Mouse (Mus musculus) cerebellum, adult 8-10 months (tissue): Measurements from ENCODE around the gene Mgrn1.
A peak's percentile ranks its signal among the peaks of the same experiment; 100 is the strongest.

Experiments used
- DNase-seq: peaks from one replicate; pipeline ENCODE4 v3.0.0; 2022

The Mgrn1 gene

GRCm38 (mm10) chr16:4946155-4946554, 60.1 kb downstream of the Mgrn1 start:
- no peak for DNase-seq

- no peak for DNase-seq
Observed at GRCm38 (mm10) chr16:4947378-4947777, 61.3 kb downstream of the Mgrn1 start.

GRCm38 (mm10) chr16:4956609-4957008, 70.6 kb downstream of the Mgrn1 start:
- DNase-seq, result no peak

GRCm38 (mm10) chr16:4957446-4957845, 71.4 kb downstream of the Mgrn1 start:
- peak; percentile 48 for DNase-seq

- DNase-seq, result no peak
Observed at GRCm38 (mm10) chr16:4960260-4960659, 74.2 kb downstream of the Mgrn1 start.

GRCm38 (mm10) chr16:4963346-4963745, 77.3 kb downstream of the Mgrn1 start:
- no peak for DNase-seq

- peak; percentile 98 for DNase-seq
Observed at GRCm38 (mm10) chr16:4963797-4964709, 78.0 kb downstream of the Mgrn1 start, which contains the start of gene Anks3. Gene Anks3, minus strand, starts transcription at chr16:4964205.

- no peak for DNase-seq
Observed at GRCm38 (mm10) chr16:4964731-4965391, 78.8 kb downstream of the Mgrn1 start.

- peak; percentile 48 for DNase-seq
Observed at GRCm38 (mm10) chr16:4965392-4966129, 79.5 kb downstream of the Mgrn1 start.

- no peak for DNase-seq
Observed at GRCm38 (mm10) chr16:4968426-4968825, 82.4 kb downstream of the Mgrn1 start.

GRCm38 (mm10) chr16:4969055-4969843, 83.2 kb downstream of the Mgrn1 start:
- no peak for DNase-seq

GRCm38 (mm10) chr16:4971626-4972025, 85.6 kb downstream of the Mgrn1 start:
- DNase-seq, result no peak

- peak; percentile 42 for DNase-seq
Observed at GRCm38 (mm10) chr16:4974521-4974920, 88.5 kb downstream of the Mgrn1 start.

GRCm38 (mm10) chr16:4976180-4976579, 90.1 kb downstream of the Mgrn1 start:
- DNase-seq, result peak; percentile 51

GRCm38 (mm10) chr16:4978275-4979051, 92.4 kb downstream of the Mgrn1 start:
- no peak for DNase-seq

- no peak for DNase-seq
Observed at GRCm38 (mm10) chr16:4979755-4980380, 93.8 kb downstream of the Mgrn1 start.

GRCm38 (mm10) chr16:4984717-4985116, 98.7 kb downstream of the Mgrn1 start:
- no peak for DNase-seq
